Mouse (Mus musculus): ENCODE measurements around the gene Cfb.

GRCm38 (mm10) chr17:34910982-34911381 is 48.7 kb upstream of the Cfb start:
- no peak for TF ChIP-seq POLR2A (IDR thresholded peaks at IDR 0.05; ENCODE audit: extremely low read depth, insufficient read depth, low read length)
- TF ChIP-seq CTCF (IDR thresholded peaks at IDR 0.05; ENCODE audit: low read depth, low read length) = no peak
